Mouse (Mus musculus) heart, embryonic 10.5 days (tissue): ENCODE results near the gene Abca17. TPM values are rescaled to one million over a fixed set of nuclear protein-coding genes. Genes with fewer than 3 reads are reported as not detected.

Source experiments
- DNase-seq: peaks from one replicate; pipeline ENCODE4 v3.0.0-alpha.2; 2017; ENCODE audit warnings: low spot score
- H3K27ac ChIP-seq: fragments of 300-500 bp; sonication (generic); 2 replicates; pipeline ENCODE4 v1.5.1; 2016; ENCODE audit warnings: mild to moderate bottlenecking
- H3K27me3 ChIP-seq: fragments of 300-500 bp; sonication (generic); 2 replicates; pipeline ENCODE4 v1.6.1; 2016; ENCODE audit warnings: mild to moderate bottlenecking; ENCODE audit not compliant: poor library complexity, insufficient read depth, severe bottlenecking
- H3K36me3 ChIP-seq: fragments of 300-500 bp; sonication (generic); 2 replicates; pipeline ENCODE4 v1.6.1; 2016; ENCODE audit warnings: mild to moderate bottlenecking, moderate library complexity
- H3K4me1 ChIP-seq: fragments of 300-500 bp; sonication (generic); 2 replicates; pipeline ENCODE4 v1.6.1; 2016; ENCODE audit warnings: mild to moderate bottlenecking
- H3K4me3 ChIP-seq: fragments of 300-500 bp; sonication (generic); 2 replicates; pipeline ENCODE4 v1.5.1; 2016; ENCODE audit warnings: mild to moderate bottlenecking, moderate library complexity
- H3K9me3 ChIP-seq: fragments of 300-500 bp; sonication (generic); 2 replicates; pipeline ENCODE4 v1.6.1; 2016; ENCODE audit warnings: mild to moderate bottlenecking, moderate library complexity
- WGBS: fragments of 180-500 bp; shearing (Covaris S2); methylation state at CpG from one replicate; pipeline ENCODE4 v1.1.7; 2016; 5-methylcytosine and 5-hydroxymethylcytosine counted together
- polyA plus RNA-seq: library from polyadenylated mRNA; unstranded; fragments of >200 nt; fragmentation: Nextera tagmentation; extraction: Ambion mirVana; gene quantifications from 2 replicates; pipeline ENCODE4 v1.2.1, GENCODE M21; 2016

The Abca17 gene
- polyA plus RNA-seq, 1 experiment from 2014 or later: not detected

DNA sequence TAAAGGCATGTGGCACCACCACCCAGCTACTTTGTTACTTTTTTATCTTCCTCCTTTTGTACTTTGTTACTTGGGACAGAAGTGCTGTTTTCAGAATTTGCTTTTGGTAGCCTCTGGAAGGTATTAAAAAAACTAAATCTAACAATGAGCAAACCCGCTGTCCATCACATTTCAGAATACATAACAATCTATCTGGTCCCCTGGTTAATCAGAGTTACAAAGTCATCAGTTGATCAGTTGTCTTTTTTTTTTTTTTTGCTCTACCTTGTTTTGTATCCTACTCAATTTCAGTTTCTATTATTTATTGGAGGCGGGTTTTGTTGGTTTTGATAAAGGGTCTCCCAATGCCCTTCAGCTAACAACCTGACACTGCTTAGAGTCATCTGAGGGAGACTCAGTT lies 98.5 kb downstream of the Abca17 start:
- Histone ChIP-seq H3K27ac (peak overlapping the region; percentile 94; the same call in 1 of the 2 replicates), H3K4me1 (peaks cover 8% of the 10 kb centered on the region), H3K4me3 (no peak overlapping the region), H3K36me3 (peaks cover 19% of the 10 kb centered on the region), H3K9me3 (no peaks in the 10 kb centered on the region), H3K27me3 (no peaks in the 10 kb centered on the region)
- WGBS: 94% methylated on average over 2 of the region's 2 CpGs
- no peak for DNase-seq

DNA sequence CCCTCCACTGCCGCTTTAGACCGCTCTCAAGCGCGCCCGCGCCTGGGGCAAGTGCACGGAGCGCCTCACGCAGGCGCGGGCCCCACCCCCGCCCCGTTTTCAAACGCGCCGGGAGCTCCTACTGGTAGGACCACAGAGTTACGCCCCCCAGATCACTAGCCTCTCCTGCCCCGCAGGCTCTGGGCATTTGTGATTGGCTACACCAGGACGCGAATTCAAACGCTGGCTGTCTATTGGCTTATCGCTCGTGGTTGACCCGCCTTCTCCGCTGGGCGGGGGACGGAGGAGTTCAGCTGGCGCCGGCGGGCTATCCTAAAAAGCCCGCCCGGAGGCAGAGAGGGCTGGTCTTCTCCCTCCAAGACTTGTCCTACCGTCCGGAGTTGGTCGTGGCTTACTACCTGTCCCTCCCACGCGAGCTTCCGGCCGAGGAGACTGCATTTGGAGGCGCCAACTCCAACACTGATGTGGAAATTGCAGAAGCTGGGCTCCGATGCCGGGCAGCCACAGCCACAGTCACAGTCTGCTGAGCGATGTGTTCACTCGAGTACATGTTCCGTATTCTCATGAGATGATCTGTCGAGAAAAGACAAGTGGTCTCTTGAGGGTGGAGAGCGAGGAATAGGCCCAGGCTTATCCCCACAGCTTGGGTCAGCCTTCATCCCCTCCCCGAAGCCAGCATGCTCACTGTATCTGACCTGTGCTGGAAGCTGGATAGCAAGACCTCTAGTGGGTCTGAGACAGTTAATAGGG lies 99.4 kb downstream of the Abca17 start, which contains the start of gene Ccnf:
Ccnf (minus strand) TSS at position 165 of the 750 bp plus-strand sequence.
- under 1% methylated on average over 48 of the region's 48 CpGs for WGBS
- DNase-seq: peak; percentile 99

DNA sequence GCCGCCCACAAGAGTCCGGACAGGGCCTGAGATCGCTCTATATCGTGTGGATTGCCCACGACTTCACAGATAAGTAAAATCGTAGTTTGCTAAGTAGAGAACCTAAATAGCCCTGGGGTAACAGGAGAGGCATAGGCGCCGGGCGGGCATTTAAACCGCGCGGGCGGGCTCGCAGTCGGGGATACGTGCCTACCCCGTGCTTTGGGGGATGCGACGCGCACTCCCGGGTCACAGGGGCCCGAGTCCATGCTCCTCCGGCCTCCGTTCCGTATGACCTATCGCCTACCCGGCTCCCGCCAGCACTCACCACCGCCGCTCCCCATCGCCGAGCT lies 99.9 kb downstream of the Abca17 start:
- H3K36me3 ChIP-seq: peaks cover 32% of the 10 kb centered on the region
- under 1% methylated on average over 32 of the region's 32 CpGs for WGBS
- no peaks in the 10 kb centered on the region for H3K27me3 ChIP-seq
- H3K4me3 ChIP-seq: peak overlapping the region; percentile 81
- no peak for DNase-seq
- H3K4me1 ChIP-seq: peaks cover 8% of the 10 kb centered on the region
- peak overlapping the region; percentile 94 for H3K27ac ChIP-seq
- H3K9me3 ChIP-seq: no peaks in the 10 kb centered on the region

More for the DNA sequence above, 99.4 kb downstream of the Abca17 start, which contains the start of gene Ccnf:
- H3K27me3 ChIP-seq: no peaks in the 10 kb centered on the region
- H3K36me3 ChIP-seq: peaks cover 27% of the 10 kb centered on the region
- H3K4me3 ChIP-seq: peak within 1 kb of the TSS; percentile 81
- H3K9me3 ChIP-seq: no peaks in the 10 kb centered on the region
- peaks cover 8% of the 10 kb centered on the region for H3K4me1 ChIP-seq
- peak within 1 kb of the TSS; percentile 94 for H3K27ac ChIP-seq

DNA sequence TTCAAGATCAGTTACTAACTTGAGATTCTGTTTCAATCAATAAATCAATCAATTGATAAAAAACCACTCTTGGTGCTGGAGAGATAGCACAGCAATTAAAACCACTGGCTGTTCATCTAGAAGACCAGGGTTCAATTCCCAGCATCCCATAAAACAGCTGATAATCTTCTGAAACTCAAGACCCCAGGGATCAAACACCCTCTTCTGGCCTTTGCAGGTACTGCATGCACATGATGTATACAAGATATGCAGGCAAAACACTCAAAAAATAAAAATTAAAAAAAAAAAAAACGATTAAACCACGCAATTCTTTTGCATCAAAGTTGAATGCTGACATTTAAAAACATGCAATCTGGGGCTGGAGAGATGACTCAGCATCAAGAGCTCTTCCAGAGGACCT lies 102.2 kb downstream of the Abca17 start:
- Histone ChIP-seq H3K9me3 (no peaks in the 10 kb centered on the region; the same call in none of the 2 replicates), H3K4me1 (peaks cover 8% of the 10 kb centered on the region), H3K36me3 (peaks cover 50% of the 10 kb centered on the region), H3K27ac (no peak overlapping the region), H3K27me3 (no peaks in the 10 kb centered on the region), H3K4me3 (no peak overlapping the region)
- WGBS: 91% methylated on average over 2 of the region's 2 CpGs
- no peak for DNase-seq

DNA sequence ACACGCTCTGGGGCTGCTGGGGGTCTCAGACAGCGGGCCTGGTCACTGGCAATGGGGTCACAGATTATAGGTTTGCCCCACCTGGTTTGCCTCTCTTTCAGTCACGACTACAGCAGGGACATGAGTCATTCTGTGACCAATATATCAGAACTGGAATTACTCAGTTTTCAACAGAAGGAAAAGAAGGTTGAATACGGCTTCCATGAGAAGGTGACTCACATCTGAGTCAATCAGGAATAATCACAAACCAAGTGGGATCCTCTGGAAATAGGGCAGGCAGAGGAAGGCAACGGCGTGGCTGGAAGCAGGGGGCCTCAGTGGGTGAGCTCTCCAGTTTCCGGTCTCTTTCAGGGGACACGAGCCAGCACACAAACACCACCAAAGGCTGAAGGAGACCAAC lies 106.8 kb downstream of the Abca17 start:
- Histone ChIP-seq H3K27me3 (no peaks in the 10 kb centered on the region), H3K36me3 (peaks cover 93% of the 10 kb centered on the region), H3K9me3 (no peaks in the 10 kb centered on the region; the same call in none of the 2 replicates), H3K4me1 (no peaks in the 10 kb centered on the region), H3K4me3 (no peak overlapping the region), H3K27ac (no peak overlapping the region)
- no peak for DNase-seq
- 92% methylated on average over 8 of the region's 8 CpGs for WGBS

DNA sequence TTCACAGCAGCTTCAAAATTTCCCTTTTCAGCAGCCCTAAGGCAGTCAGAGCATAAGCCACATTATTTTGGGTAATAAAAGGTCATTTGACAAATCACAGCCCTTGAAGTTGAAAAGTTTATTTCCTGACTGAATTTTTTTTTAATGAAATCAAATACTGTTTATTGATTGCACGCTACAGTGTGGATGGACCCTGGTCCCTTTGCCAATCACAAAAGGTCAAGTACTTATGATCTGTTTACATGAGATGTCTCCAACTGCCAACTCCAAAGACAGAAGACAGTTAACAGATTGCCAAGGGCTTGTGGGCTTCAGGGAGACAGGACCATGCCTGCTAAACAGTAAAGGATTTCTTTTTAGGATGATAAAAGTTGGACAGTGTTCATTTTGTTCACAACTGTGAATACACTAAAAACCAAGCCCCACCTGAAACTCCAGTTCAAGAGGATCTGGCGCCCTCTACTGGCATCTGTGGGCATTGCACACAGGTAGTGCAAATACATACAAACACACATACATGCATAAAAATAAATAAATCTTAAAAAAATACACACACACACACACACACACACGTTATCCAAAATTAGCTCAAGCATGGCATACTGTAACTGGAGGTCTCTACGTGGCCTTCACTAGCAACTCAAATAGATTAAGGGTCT lies 107.4 kb downstream of the Abca17 start:
- no peaks in the 10 kb centered on the region for H3K27me3 ChIP-seq
- WGBS: 82% methylated on average over 4 of the region's 4 CpGs
- peaks cover 93% of the 10 kb centered on the region for H3K36me3 ChIP-seq
- DNase-seq: no peak
- H3K4me1 ChIP-seq: no peaks in the 10 kb centered on the region
- no peaks in the 10 kb centered on the region; the same call in none of the 2 replicates for H3K9me3 ChIP-seq
- no peak overlapping the region for H3K27ac ChIP-seq
- H3K4me3 ChIP-seq: no peak overlapping the region

DNA sequence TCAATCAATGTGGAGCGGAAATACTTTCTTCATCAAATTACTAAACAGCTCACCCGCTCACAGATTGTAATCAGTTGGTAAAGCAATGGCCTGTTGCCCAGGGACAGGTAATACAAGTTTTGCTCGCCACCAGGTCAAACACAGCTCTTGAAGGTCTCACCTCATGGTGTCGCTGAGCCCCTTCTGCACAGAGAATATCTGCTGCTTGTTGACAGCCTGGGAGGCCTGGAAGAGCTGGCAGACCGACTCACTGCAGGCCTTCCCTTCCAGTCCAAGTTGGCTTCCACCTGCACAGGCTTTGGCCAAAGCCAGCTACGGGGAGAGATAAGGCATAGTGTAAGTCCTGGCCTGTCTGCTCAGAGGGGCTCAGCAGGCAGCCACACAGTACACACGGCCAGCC lies 113.9 kb downstream of the Abca17 start:
- H3K27ac ChIP-seq: no peak overlapping the region
- H3K36me3 ChIP-seq: peaks cover 100% of the 10 kb centered on the region
- no peaks in the 10 kb centered on the region for H3K9me3 ChIP-seq
- no peak for DNase-seq
- H3K4me1 ChIP-seq: no peaks in the 10 kb centered on the region
- WGBS: 91% methylated on average over 7 of the region's 7 CpGs
- no peak overlapping the region for H3K4me3 ChIP-seq
- no peaks in the 10 kb centered on the region for H3K27me3 ChIP-seq

DNA sequence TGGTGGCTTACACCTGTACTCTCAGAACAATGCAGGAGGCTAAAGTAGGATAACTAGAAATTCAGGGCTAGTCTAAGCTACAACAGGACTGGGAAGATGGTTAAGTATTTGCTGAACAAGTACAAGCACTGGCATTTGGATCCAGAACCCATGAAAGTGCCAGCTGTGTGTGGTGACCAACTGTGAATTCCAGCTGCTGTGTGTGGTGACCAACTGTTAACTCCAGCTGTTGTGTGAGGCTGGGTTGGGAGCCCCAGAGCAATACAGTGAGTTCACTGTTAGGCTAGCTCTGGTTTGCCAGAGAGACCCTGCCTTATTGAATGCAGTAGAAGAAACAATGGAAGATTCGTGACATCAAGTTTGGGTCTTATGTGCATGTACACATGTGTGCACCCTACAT lies 114.4 kb downstream of the Abca17 start:
- Histone ChIP-seq H3K9me3 (no peaks in the 10 kb centered on the region), H3K36me3 (peaks cover 100% of the 10 kb centered on the region), H3K27ac (no peak overlapping the region), H3K4me3 (no peak overlapping the region), H3K27me3 (no peaks in the 10 kb centered on the region), H3K4me1 (no peaks in the 10 kb centered on the region)
- DNase-seq: no peak
- 98% methylated on average over 1 of the region's 1 CpGs for WGBS

DNA sequence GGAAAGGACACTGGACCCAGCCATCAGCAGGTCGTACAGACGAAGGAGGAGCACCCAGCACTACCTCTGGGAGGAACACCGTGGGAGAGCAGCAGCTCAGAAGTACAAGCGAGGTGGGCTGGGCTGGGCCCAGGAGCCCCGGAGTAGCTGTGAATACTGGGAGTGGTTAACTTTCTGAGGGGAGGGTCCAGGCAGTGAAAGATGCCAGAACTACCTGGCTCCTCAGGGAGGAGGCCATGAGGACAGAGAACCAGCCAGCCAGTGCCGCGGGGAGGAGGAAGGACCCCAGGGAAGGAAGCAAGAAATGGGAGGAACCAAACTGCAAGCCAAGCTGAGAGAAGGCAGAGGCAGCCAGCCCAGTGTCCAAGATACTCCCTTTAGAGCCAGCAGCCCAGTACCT lies 122.9 kb downstream of the Abca17 start:
- Histone ChIP-seq H3K9me3 (no peaks in the 10 kb centered on the region), H3K27me3 (no peaks in the 10 kb centered on the region), H3K27ac (no peak overlapping the region), H3K4me1 (0 out of 2 replicates have a peak, but pooled peaks cover 3% of the 10 kb centered on the region), H3K36me3 (peaks cover 99% of the 10 kb centered on the region), H3K4me3 (no peak overlapping the region)
- DNase-seq: no peak
- 86% methylated on average over 7 of the region's 7 CpGs for WGBS

DNA sequence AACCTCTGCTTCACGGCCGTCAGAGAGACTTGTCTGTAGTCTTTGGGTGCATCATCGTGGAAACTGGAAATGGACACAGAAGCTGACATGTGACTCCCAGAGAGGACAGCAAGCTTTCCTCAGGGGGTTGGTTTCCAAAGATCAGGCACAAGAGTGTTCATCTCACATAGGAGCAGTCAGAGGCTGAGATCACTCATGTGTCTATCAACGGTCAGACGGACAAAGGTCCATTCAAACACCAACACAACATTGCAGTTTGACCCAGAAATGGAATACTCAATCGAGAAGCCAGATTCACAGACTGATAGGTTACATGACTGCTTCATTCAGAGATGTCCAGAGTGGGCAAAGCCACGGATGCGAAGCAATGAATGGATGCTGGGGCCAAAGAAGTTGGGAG lies 124.1 kb downstream of the Abca17 start:
- Histone ChIP-seq H3K4me1 (0 out of 2 replicates have a peak, but pooled peaks cover 3% of the 10 kb centered on the region), H3K27me3 (no peaks in the 10 kb centered on the region), H3K9me3 (no peaks in the 10 kb centered on the region), H3K36me3 (peaks cover 92% of the 10 kb centered on the region), H3K4me3 (no peak overlapping the region), H3K27ac (0 out of 2 replicates have a peak overlapping the region, but pooled peaks have one; percentile 44)
- 90% methylated on average over 8 of the region's 8 CpGs for WGBS
- DNase-seq: no peak

DNA sequence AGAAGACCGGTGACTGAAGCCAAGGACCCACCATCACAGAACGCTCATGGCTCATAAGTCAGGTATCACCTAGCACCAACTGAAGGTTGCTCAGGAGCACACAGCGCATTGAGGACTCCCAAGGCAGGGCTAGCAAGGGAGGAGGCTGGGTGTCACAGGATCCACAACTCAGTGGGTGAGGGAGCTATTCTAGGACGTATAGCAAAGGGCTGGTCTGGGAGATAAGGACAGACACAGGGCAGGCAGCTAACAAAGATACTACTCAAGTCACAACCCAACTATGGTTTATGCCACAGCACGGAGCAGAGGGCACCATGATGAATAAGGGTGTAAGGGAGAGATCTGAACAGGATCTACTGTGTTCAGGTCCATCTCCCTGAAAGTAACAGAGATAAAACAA lies 125.0 kb downstream of the Abca17 start:
- Histone ChIP-seq H3K4me1 (peaks cover 7% of the 10 kb centered on the region), H3K4me3 (no peak overlapping the region), H3K9me3 (no peaks in the 10 kb centered on the region), H3K27ac (peak overlapping the region; percentile 23; the same call in 1 of the 2 replicates), H3K36me3 (peaks cover 83% of the 10 kb centered on the region), H3K27me3 (no peaks in the 10 kb centered on the region)
- DNase-seq: peak; percentile 88
- WGBS: 74% methylated on average over 5 of the region's 5 CpGs

DNA sequence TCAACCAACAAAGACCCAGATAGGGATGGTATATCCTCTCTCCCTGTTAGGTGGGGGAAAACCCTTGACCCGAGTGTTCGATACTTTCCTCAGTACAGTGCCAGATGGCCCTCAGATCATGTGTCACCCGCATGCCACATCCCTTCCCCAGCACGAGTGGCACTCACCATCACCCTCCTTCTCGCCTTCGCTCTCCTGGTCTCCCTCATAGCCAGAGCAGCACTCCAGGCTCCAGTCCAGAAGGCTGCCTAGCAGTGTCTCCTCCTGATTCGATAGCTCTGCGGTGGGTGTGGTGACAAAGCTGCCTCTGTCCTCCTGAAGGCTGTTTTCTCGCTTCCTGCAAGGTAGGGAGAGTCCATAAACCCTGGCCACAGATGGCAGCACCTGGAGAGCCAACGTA lies 126.1 kb downstream of the Abca17 start:
- Histone ChIP-seq H3K4me3 (no peak overlapping the region), H3K4me1 (peaks cover 12% of the 10 kb centered on the region), H3K27me3 (no peaks in the 10 kb centered on the region), H3K36me3 (peaks cover 72% of the 10 kb centered on the region), H3K9me3 (no peaks in the 10 kb centered on the region), H3K27ac (peak overlapping the region; percentile 23; the same call in 1 of the 2 replicates)
- WGBS: 88% methylated on average over 10 of the region's 10 CpGs
- no peak for DNase-seq

DNA sequence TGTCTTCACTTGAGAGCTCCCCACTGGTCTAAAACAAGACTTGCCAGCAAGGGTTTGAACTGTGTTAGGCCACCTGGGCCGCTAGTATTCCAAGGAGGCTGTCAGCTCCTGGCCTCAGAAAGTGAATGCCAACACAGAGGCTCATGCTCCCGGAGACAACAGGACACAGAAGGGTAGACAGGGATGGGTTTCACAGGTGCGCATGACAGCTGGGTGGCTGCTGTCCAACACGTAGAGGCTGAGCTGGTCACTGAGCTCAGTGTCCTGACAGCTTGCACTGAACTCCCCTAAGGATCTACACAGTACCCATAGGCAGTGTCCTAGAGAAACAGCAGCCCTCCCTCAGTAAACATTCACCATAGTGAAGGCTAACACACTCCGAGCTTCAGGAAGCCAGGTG lies 127.4 kb downstream of the Abca17 start:
- 90% methylated on average over 5 of the region's 5 CpGs for WGBS
- H3K4me3 ChIP-seq: no peak overlapping the region
- H3K36me3 ChIP-seq: peaks cover 63% of the 10 kb centered on the region
- no peaks in the 10 kb centered on the region for H3K27me3 ChIP-seq
- H3K9me3 ChIP-seq: no peaks in the 10 kb centered on the region
- peaks cover 17% of the 10 kb centered on the region for H3K4me1 ChIP-seq
- 0 out of 2 replicates have a peak overlapping the region, but pooled peaks have one; percentile 36 for H3K27ac ChIP-seq
- DNase-seq: no peak
